Mouse (Mus musculus): ENCODE measurements around the gene Actr1b. TPM values are rescaled to one million over a fixed set of nuclear protein-coding genes. Genes with fewer than 3 reads are reported as not detected.
A peak's percentile ranks its signal among the peaks of the same experiment; 100 is the strongest.

Gene Actr1b
- total RNA-seq, 2 experiments from 2014 or later: 21.5 to 55.0 TPM

DNA sequence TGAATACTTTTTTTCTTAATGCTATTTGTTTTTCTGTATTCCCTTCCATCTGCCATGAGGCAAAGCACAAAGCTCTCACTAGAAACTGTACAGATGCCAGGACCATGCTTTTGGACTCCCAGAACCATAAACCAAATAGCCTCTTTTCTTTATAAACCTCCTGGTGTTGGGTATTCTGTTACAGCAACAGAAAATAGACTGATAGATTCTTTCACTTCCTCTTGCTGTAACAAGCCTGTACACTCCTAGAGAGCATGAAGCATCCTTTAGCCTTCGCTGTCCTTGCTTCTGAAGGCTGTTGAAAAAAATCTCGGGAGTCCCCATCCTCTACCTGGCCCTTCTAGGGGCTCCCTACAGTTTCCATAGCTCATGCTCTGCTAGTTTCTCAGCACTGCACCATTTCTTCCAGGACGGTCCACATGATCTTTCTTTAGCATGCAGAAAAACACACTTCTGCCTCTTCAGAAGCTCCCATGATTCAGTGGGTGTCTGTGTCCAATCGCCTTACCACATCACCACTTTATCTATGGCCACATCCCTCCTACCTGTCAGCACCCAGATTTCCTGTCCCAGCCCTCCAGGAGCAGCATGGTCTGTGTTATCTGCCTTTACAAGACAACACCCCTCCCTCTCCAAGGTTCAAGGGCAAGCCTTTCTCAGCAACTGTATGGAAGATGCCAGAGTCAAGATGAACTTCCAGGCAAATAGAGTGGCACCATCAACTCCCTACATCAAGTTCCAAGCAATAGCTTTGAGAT lies 56.4 kb downstream of the Actr1b start:
- peak; percentile 68 for ATAC-seq (replicated peaks; ENCODE audit: poor library complexity)

DNA sequence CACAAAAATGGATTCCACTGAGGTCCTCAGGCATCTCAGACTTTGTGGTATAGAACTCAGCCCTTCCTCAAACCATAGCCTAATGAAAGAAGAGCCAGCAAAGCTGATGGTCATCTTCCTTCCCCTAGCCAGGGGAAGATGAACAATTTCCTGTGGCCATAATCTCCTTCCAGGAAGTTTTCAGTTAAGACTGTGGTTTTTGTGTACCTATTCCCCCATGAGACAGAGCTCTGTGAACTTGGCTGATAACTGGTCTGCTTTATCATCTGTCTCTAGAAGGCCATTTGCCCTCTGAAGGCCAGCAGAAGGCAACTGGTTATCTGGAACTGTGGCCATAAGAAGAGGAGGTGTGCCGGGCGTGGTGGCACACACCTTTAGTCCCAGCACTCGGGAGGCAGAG lies 58.0 kb downstream of the Actr1b start:
- no peak for ATAC-seq (replicated peaks; ENCODE audit: poor library complexity)

DNA sequence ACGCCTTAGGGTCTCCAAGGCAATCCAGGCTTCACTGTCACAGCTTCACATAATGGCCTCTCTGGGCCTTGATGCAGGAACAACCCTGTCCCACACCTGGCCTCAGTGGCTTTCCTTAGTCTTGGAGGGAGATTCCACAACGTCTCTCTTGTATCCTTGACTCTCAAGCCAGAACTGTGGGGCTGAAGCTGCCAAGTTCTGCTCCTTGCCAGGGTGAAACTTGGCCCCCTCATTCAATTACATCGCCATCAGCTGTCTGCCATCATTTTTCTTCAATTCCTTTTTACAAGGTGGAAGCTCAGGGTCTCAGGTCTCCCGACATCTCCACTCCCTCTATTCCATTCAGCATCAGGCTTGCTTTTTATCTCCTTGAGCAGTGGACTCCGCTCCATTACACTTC lies 59.2 kb downstream of the Actr1b start:
- no peak for ATAC-seq (replicated peaks; ENCODE audit: poor library complexity)

Other genes with a start within 250 kb of the Actr1b start
- gene Cnnm4, start 242.8 kb downstream of the Actr1b start, total RNA-seq (2015): 10.0 and 12.1 TPM in 2 replicates
- gene Cnnm4, start 242.8 kb downstream of the Actr1b start, total RNA-seq (2017): 7.0 and 8.4 TPM in 2 replicates
- 13.0 and 15.2 TPM in 2 replicates for gene Cnnm3, start 202.6 kb downstream of the Actr1b start, total RNA-seq (2015)
- gene Cnnm3, start 202.6 kb downstream of the Actr1b start, total RNA-seq (2017): 8.0 and 13.0 TPM in 2 replicates
- gene Ankrd23, start 177.5 kb downstream of the Actr1b start, total RNA-seq (2015): 1.3 and 2.5 TPM in 2 replicates
- 4.8 and 7.4 TPM in 2 replicates for gene Ankrd23, start 177.5 kb downstream of the Actr1b start, total RNA-seq (2017)
- gene Gm42417, start 175.0 kb downstream of the Actr1b start, total RNA-seq (2015): 0.62 and 0.83 TPM in 2 replicates
- 3.1 TPM in 1 of 2 replicates, not detected in the other for gene Gm42417, start 175.0 kb downstream of the Actr1b start, total RNA-seq (2017)
- 4.6 and 4.9 TPM in 2 replicates for gene Ankrd39, start 167.0 kb downstream of the Actr1b start, total RNA-seq (2015)
- 5.4 and 7.3 TPM in 2 replicates for gene Ankrd39, start 167.0 kb downstream of the Actr1b start, total RNA-seq (2017)
- 0.42 and 0.66 TPM in 2 replicates for gene Sema4c, start 156.1 kb downstream of the Actr1b start, total RNA-seq (2015)
- 0.64 and 1.00 TPM in 2 replicates for gene Sema4c, start 156.1 kb downstream of the Actr1b start, total RNA-seq (2017)
- not detected in 2 replicates for gene Fam178b, start 31.2 kb downstream of the Actr1b start, total RNA-seq (2015)
- not detected in 2 replicates for gene Fam178b, start 31.2 kb downstream of the Actr1b start, total RNA-seq (2017)
- 534 and 624 TPM in 2 replicates for gene Cox5b, start 23.0 kb downstream of the Actr1b start, total RNA-seq (2015)
- 550 and 674 TPM in 2 replicates for gene Cox5b, start 23.0 kb downstream of the Actr1b start, total RNA-seq (2017)
- gene 4933424G06Rik, start 4.3 kb downstream of the Actr1b start, total RNA-seq (2015): not detected in 2 replicates
- not detected in 2 replicates for gene 4933424G06Rik, start 4.3 kb downstream of the Actr1b start, total RNA-seq (2017)
- gene Zap70, start 47.4 kb upstream of the Actr1b start, total RNA-seq (2015): 0.10 and 0.37 TPM in 2 replicates
- not detected in 2 replicates for gene Zap70, start 47.4 kb upstream of the Actr1b start, total RNA-seq (2017)
- gene Tmem131, start 229.2 kb upstream of the Actr1b start, total RNA-seq (2015): 48.5 and 52.7 TPM in 2 replicates
- gene Tmem131, start 229.2 kb upstream of the Actr1b start, total RNA-seq (2017): 13.5 and 16.6 TPM in 2 replicates